Mouse (Mus musculus) retina, postnatal 1 day (tissue): ENCODE results near the gene Tmsb10.

Source experiments
- DNase-seq: peaks from one replicate; pipeline ENCODE4 v3.0.0-alpha.2; 2012

Tmsb10 gene

GRCm38 (mm10) chr6:72955517-72956198, 2.9 kb downstream of the Tmsb10 start:
- peak; percentile 76 for DNase-seq

DNA sequence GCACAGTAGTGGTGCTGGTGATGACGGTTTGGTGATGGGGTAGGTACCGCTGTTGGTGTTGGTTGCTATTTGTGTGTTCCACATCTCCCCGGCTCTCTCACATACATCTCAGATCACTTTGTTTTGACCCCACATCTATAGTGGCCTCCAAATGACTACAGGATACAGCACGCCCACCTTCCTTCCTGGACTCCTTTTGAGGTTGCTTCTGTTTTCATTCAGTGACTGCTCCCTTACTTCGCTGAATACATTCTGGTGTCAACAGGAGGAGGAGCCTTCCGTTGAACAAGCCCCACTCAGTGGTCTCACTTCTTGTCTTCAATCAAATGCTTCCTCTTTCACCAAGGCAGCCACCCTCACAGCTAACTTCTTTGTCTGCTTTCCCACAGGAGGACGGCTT, 3.8 kb downstream of the Tmsb10 start:
- DNase-seq, result no peak

DNA sequence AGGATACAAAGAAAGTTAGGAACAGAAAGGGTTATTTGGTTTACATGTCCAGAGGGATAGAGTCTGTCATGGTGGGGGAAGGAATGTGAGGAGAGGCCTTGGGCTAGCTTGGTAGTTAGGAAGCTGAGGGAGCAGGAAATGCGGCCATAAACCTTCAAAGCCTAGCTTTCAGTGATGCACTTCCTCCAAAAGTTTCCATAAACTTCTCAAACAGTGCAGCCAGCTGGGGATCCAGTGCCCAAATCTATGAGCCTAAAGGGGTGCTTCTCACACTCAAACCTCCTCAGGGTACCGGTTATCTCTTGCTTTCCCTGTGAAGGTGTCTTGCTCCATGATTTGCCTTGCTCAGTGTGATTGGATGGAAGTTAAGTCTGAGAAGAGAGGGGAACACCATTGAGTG, 5.6 kb downstream of the Tmsb10 start:
- DNase-seq, result no peak

DNA sequence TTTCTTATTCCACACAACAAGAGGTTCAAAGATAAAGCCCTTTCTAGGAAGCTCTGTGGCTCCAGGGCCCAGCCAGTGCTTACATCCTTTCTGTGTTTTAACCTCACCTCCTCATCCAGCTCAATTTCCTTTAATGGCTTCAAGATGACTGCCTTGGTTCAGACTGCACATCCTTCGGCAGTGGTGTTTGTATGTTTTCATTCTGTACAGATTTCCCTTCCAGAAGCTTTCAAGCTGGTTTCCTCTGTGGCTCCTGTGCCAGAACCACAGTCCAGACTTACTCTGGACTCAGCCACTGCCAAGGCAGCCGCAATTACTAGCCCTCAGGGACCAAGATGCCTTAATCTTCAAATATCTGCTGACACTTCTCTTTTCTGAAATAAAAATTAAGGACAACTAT, 6.3 kb downstream of the Tmsb10 start:
- no peak for DNase-seq

DNA sequence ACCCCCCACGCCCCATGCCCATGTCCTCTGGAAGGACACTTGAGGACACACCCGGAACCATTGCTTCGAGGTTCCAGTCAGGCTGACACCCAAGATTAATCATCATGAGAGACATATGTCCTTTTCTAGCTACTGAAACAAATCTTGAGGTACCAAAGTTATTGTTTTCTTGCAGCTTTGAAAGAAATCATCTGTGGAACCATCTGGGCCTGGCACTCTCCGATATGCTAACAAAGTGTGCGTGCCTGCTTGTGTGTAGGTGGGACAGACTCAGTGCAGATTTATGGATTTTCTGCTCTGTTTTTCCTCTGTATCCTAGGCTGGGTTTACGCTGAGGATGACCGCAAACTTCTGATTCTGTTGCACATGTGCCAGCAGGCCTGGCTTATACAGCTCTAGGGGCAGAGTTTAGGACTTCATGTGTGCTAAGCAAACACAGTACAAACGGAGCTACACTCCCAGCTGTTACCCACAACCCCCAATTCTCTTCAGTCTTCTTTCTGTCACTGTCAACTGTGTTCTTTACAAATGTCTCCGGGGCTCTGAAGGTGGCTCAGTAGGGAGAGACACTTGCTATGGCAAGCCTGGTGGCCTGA, 9.3 kb downstream of the Tmsb10 start:
- DNase-seq, result no peak

GRCm38 (mm10) chr6:72948392-72948791, 10.2 kb downstream of the Tmsb10 start:
- DNase-seq, result no peak

DNA sequence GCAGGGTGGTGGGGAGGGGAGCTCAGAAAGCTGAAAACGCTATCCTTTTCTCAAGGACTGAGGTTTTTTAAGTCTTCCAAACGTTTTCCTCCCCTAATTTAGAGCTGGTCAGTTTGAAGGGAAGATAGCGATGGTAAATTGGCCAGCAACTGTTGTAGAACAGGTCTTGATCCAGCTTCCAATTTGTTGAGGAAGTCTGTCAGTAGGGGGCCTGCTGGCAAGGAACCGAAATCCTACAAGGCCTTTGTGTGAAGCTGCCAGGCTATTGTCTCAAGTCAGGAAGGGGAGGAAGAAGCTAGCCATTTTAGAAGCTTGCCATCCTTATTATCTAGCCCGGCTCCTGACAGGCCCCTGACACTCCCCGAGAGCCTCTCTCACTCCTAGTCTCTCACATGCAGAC, 10.6 kb downstream of the Tmsb10 start:
- DNase-seq, result no peak

- DNase-seq, result peak; percentile 74
Observed at GRCm38 (mm10) chr6:72940493-72940892, 18.1 kb downstream of the Tmsb10 start.

DNA sequence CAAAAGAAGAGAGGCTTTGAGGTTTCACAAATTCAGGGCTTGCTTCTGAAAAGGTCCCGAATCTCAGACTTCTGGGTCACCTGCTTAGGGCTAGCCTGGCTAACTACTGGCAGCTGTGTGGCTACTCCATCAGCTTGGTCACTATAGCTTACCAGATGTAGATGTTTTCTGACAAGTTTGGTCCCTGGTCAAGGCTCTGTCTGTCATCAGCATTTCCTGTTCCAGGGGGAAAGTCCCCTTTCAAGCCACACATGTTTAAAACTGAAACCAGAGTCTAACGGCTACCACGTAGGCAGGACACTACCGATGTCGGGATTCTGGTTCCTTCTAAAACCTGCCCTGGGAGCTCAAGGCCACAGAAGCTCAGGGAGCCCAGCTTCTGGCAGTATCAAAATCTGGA, 20.7 kb downstream of the Tmsb10 start:
- no peak for DNase-seq

GRCm38 (mm10) chr6:72937430-72937829, 21.1 kb downstream of the Tmsb10 start:
- DNase-seq, result no peak

- no peak for DNase-seq
Observed at GRCm38 (mm10) chr6:72932955-72933354, 25.6 kb downstream of the Tmsb10 start.

GRCm38 (mm10) chr6:72931533-72931932, 27.0 kb downstream of the Tmsb10 start:
- DNase-seq, result no peak

- DNase-seq, result no peak
Observed at GRCm38 (mm10) chr6:72929795-72930398, 28.7 kb downstream of the Tmsb10 start.

DNA sequence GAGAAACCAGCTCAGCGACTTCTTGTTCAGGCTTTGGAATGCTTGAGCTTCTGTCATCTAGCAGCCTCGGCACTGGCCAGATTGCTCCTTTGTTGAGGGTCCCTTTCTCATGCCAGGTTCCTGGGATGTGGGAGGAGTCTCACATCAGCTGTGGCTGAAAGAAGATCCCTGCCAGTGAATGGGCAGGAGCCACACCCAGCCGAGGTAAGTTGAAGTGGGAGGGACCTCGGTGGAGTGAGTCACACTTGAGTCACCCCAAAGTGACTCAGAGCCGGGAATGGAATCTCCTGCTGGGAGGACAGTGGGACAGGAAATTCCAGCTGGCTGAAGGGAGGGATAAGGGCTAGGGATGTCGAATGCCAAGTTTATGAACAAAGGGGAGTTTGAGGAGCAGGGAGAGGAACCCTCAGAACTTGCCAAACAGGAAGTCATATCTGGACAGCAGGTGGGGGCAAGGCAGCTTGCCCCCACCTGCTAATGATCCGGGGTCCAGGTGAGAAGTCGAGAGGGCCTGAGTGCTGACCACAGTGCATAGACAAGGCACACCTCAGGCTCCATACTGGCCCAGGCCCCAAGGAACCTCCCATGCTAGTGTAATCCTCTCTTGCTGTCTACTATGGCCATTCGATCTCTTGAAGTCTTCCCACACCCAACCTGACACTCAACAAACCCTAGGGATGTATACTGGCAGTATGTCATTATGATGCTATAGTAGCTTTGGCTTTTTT, 31.6 kb downstream of the Tmsb10 start:
- peak; percentile 39 for DNase-seq

- DNase-seq, result no peak
Observed at GRCm38 (mm10) chr6:72926031-72926430, 32.5 kb downstream of the Tmsb10 start.

- DNase-seq, result no peak
Observed at GRCm38 (mm10) chr6:72923381-72923780, 35.2 kb downstream of the Tmsb10 start.

GRCm38 (mm10) chr6:72921081-72921480, 37.5 kb downstream of the Tmsb10 start:
- DNase-seq, result no peak

GRCm38 (mm10) chr6:72918510-72919033, 40.0 kb downstream of the Tmsb10 start:
- no peak for DNase-seq

DNA sequence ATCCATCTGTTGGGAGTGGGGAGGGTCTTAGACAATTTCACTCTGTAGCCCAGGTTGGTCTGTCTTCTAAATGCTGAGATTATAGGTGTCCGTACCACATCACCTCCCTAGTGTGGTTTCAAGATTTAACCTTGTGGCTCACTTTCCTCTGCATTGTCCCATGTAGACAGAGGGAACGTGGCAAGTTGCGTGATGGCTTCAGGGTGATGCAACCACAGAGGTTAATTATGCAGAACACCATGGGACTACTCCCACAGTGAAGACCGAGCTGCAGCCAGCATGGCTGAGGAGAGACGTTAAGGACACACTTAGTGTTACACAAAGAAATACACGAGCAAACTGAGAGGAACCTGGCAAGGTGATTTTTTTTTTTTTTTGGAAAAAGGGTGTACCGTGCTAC, 42.2 kb downstream of the Tmsb10 start:
- no peak for DNase-seq

DNA sequence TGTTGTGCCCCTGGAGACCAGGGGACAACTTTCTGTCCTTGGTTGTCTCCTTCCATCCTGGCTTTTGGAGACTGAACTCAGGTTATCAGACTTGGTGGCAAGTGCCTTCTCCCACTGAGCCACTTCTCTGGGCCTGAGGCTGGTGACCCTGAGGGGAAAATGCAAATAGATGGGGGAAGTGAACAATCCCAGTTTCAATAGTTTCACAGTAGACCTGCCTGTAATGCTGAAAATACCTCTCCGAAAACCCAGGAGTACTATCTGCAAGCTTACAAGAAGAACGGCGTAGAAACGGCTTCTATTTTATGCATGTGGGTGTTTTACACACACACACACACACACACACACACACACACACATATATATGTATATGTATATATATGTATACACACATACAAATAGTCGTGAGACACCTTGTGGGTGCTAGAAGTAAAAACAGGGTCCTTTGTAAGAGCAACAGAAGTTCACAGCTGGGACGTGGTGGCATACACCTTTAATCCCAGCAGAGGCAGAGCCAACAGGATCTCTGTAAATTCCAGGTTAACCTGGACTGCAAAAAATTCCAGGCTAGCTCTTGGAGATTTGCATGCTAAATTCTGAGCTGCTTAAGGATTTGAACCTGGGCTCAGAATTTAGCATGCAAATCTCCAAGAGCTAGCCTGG, 44.3 kb downstream of the Tmsb10 start:
- DNase-seq, result no peak

GRCm38 (mm10) chr6:72911261-72911660, 47.3 kb downstream of the Tmsb10 start:
- no peak for DNase-seq
